Comparison of ENCODE assay signal across 1 mouse cellular context in genomic region chr12:87154448-87154847, GRCm38 (mm10). TPM values are rescaled to one million over a fixed set of nuclear protein-coding genes. Genes with fewer than 3 reads are reported as not detected.
"Had no signal": no experiment of that assay in that cellular context is flagged by ENCODE, and none has a peak within 500 bp of the region (broad histone marks: within the 10 kb centered on the region; RNA-seq: fewer than 3 reads in every experiment).

No protein-coding gene starts in this region.

RNA-seq across cellular contexts. Expression of gene Samd15, which starts 45.1 kb away (rescaled TPM):
- total RNA-seq: megakaryocyte-erythroid progenitor cell, adult 5-6 weeks had no signal

RNA-seq across cellular contexts. Expression of gene Ngb, which starts 52.1 kb away (rescaled TPM):
- total RNA-seq: megakaryocyte-erythroid progenitor cell, adult 5-6 weeks had no signal
